16 mouse cellular contexts compared by ENCODE assay signal in the genomic region with DNA sequence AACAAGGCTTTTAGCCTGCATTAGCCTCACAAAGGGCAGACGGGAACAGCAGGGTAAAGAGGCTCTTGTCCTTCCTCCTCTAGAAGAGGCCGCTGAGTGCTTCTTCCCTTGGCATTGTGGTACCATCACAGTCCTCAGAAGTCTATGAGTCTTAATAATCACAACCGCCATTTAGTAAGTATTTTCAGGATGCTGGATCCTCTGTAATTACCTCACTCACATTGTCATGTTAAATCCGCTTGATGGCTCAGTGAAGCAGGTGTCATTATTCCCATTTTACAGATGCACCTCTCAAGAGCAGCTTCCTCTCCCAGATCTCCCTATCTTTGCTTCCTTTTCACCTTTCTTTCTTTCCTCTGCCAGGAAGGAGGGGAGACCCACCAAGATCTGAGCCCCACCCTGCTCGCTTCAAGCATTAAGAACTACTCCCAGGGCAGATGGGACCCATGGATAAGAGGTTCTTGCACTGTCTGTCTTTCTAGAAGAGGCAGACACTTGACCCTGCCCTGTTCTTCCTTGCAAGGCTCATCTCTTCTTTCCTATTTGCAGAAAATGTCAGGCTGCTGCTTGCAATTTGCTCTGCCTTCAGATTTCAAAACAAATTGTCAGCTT. TPM values are rescaled to one million over a fixed set of nuclear protein-coding genes. Genes with fewer than 3 reads are reported as not detected.
"Had no signal": no experiment of that assay in that cellular context is flagged by ENCODE, and none has a peak within 500 bp of the region (broad histone marks: within the 10 kb centered on the region; RNA-seq: fewer than 3 reads in every experiment).

No protein-coding gene starts in this region.

- H3K36me3 ChIP-seq: kidney, embryonic 15.5 days; limb, embryonic 13.5 days; liver, embryonic 15.5 days; midbrain, embryonic 12.5 days; neural tube, embryonic 13.5 days had no signal

- DNase-seq: kidney, adult 2 months; kidney, postnatal 14 days; lung, embryonic 14.5 days; lung, postnatal 10 days; lung, postnatal 4 days; thymus, adult 18-20 months; thymus, postnatal 14 days had no signal

- H3K27ac ChIP-seq: kidney, embryonic 15.5 days; left cerebral cortex, adult 2 months; limb, embryonic 13.5 days; liver, embryonic 15.5 days; midbrain, embryonic 12.5 days; neural tube, embryonic 13.5 days had no signal

- ATAC-seq: intestine, embryonic 16.5 days; midbrain, embryonic 16.5 days had no signal

- H3K27me3 ChIP-seq: limb, embryonic 13.5 days had no signal

- H3K4me2 ChIP-seq: kidney, embryonic 15.5 days; limb, embryonic 13.5 days; liver, embryonic 15.5 days; lung, embryonic 14.5 days; midbrain, embryonic 12.5 days; neural tube, embryonic 13.5 days had no signal

- H3K4me1 ChIP-seq: kidney, embryonic 15.5 days; limb, embryonic 13.5 days; midbrain, embryonic 12.5 days; neural tube, embryonic 13.5 days had no signal

- H3K9me3 ChIP-seq: kidney, embryonic 15.5 days; limb, embryonic 13.5 days; liver, embryonic 15.5 days; megakaryocyte, embryonic 14.5 days; midbrain, embryonic 12.5 days; neural tube, embryonic 13.5 days had no signal

- H3K9ac ChIP-seq: kidney, embryonic 15.5 days; limb, embryonic 13.5 days; liver, embryonic 15.5 days; lung, embryonic 14.5 days; midbrain, embryonic 12.5 days; neural tube, embryonic 13.5 days had no signal

- H3K4me3 ChIP-seq: kidney, embryonic 15.5 days; left cerebral cortex, adult 2 months; limb, embryonic 13.5 days; liver, embryonic 15.5 days; megakaryocyte, embryonic 14.5 days; midbrain, embryonic 12.5 days; neural tube, embryonic 13.5 days had no signal

RNA-seq across cellular contexts. Expression of gene Isg20, which starts 58.1 kb away (rescaled TPM):
- polyA plus RNA-seq: neural tube, embryonic 13.5 days had no signal
